Mouse (Mus musculus) ovary, adult 10 weeks (tissue): ENCODE measurements around the gene Gm5591. TPM values are rescaled to one million over a fixed set of nuclear protein-coding genes. Genes with fewer than 3 reads are reported as not detected.

Experiments
- polyA plus RNA-seq: library from polyadenylated mRNA; stranded (reverse); fragments of 350-450 nt; fragmentation: Illumina TruSeq; extraction: RNeasy Lipid Tissue Mini Kit (QIAGEN cat#74804); gene quantifications from one replicate; pipeline ENCODE4 v1.2.3, GENCODE M21; 2014

Gm5591 gene
- polyA plus RNA-seq = not detected

DNA sequence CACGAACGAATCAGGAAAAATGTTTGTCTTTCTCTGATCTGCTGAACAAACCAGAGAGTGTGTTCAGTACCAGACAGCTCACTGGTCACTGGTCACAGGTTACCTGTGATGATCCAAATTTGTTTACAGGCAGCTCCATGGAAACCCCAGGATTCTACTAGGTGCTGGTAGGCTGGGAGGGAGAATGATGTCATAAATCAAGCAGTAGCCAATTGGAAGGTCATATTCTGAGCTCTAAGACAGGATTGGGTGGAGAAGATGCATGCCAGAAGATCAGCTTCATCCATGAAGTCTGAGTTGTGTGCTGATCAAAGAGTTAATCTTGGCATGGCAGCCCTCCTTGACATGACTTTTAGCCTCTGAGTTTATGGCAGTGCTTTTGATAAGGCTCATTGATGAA lies at the start of gene Gm5591:
Gm5591 (minus strand) TSS at position 101 of the 400 bp plus-strand sequence.

